Mouse (Mus musculus) thymus, postnatal 36 days (tissue): ENCODE data around the gene Papss2.
A peak's percentile ranks its signal among the peaks of the same experiment; 100 is the strongest.

Experiments used
- DNase-seq, 2 experiments: peaks; one replicate each; pipeline ENCODE4 v3.0.0; 2022; ENCODE audit warnings: mixed read lengths in 2 of 2

Papss2 gene

GRCm38 (mm10) chr19:32595506-32596286 is at the start of gene Papss2:
Gene Papss2, plus strand, starts transcription at chr19:32595790.
- DNase-seq, result peak; percentile 58 to 66

DNA sequence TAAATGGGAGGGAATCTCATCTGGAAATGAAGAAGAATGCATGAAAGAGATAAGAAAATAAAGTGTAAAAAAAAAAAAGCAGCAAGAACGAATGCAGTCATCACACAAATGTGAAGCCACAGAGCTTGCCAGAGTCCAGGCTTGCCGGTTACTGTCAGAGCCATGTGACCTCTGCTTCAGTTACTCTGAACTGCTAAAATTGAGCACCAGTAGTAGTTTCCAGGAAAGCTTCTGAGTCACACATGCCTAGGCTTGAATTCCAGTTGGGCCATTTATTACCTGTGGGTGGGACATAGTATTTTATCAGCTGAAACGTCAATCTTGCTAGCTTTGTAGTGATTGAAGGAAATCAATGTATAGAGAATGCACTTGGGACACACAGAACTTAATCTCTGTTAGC is 48.2 kb upstream of the Papss2 start:
- DNase-seq, result no peak

DNA sequence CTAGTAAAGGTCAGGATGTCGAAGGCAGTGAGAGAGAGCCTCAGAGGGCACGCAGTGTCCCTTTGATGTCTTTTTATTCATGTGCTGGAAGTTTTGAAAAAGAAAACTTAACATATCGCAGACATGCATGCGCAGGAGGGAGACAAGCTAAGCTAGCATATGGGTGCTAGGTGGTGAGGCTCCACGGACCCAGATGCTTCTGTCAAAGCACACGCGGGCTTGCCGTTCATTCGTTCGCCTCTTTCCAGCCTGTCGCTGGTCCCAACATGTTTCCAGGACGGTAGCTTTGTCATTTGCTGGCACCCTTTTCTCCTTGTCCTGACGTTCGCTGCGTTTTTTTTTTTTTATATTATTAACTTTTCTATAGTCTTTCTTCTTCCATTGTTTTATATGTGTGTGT is 47.4 kb upstream of the Papss2 start:
- no peak for DNase-seq

DNA sequence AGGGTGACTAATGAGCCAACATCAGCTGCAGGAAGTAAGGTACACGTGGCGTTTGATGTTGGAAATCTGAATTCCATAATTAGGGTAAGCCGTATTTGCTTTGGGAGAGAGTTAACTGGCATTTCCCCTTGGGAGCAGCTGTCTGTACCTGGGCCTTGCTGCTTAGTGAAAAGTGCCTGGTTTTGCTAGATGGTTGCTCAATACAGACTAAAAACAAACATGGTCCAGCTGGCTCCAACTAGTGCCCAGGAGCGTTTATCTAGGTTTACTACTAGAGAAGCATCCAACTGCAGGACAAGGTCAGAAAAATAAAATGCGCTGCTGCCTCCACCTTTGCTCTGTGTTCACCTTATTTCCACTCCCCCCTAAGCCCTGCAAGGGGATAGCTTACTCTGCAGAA is 45.1 kb upstream of the Papss2 start:
- DNase-seq, result no peak

DNA sequence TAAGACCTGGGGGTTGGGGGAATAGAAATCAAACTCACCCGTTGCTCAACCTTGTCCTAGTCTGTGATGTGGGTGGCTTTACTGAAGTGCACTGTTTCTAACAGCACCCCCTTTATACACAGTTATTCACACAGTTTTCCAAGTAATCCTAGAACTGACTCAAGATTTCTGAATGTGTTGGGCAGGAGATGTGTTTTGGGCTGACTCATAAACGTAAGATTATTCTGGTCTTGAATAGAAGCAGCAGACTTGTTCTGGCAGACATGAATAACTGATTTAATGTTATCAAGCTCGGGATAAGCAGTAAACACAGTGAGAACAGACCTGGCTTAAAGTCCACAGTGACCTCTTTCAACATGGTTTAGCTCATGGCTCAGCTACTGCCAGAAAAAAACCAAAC is 44.1 kb upstream of the Papss2 start:
- DNase-seq, result no peak

- DNase-seq, result no peak
These were observed 43.5 kb upstream of the Papss2 start for GRCm38 (mm10) chr19:32552106-32552505.

DNA sequence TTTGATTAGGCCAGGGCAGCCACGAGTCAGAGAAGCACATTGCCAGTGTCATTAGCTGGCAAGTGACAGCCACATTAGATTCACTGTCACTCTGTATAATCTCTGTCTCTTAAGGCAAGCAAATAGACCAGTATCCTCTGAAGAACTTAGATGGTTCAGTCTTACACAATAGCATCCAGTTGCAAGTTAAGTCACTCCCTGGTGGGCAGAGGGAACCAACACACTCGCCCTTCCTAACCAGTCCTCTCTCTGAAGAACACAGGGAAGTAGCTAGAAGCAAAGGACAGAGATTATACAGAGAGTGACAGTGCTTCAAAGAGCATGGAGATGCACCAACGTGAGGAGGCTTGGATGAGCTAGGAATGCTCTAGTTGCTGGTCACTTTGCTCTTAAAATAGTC is 42.3 kb upstream of the Papss2 start:
- no peak for DNase-seq

GRCm38 (mm10) chr19:32555257-32555656 is 40.3 kb upstream of the Papss2 start:
- no peak for DNase-seq

- no peak for DNase-seq
These were observed 28.6 kb upstream of the Papss2 start for GRCm38 (mm10) chr19:32567025-32567424.

GRCm38 (mm10) chr19:32567447-32567846 is 28.1 kb upstream of the Papss2 start:
- peak in 1 of 2 experiments; percentile 24 for DNase-seq

GRCm38 (mm10) chr19:32568470-32568869 is 27.1 kb upstream of the Papss2 start:
- no peak for DNase-seq

DNA sequence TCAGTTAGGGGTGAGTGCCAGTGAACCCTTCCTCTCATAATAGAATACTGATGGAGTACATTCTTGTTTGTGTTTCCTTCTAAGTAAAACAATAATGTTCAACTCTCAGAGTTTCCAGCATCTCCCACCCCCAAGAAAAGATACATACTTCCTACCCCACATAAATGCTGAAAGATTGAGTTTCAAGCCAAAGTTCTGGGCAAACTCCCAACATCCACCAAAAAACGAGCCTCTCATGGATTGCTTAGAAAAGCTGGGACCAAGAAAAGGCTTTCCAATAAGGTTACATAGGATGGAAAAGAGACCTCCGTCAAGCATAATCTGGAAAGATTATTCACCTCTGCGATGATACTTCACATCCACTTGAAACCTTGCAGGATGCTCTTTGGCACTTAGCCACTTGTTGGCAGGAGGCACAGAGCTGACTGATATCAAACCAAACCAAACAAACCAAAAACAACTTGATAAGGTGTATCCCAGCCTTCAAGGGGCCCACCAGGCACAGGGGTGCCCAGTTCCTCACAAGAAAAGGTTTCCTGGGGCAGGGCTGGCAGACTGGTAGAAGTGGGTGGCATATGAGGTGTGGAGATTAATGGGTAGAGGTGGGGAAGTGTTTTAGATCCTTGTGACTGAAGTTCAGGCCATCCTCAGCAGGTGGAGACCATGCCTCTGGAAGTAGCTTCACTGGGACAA is 26.5 kb upstream of the Papss2 start:
- no peak for DNase-seq

DNA sequence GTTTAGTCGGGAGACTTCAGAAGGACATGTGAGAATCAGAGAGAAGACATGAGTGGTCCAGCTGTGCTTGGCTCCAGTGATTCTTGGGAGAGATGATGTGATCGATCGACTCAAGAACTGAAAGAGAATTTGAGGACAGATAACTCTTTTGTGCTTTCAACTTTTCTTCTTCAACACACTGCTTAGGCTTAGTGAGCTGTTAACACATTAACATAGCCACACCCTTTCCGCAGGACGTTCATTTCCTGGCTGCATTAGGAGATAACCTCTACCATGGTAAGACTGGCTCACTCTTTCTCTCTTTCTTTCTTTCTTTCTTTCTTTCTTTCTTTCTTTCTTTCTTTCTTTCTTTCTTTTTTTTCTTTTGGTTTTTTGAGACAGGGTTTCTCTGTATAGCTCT is 25.9 kb upstream of the Papss2 start:
- no peak for DNase-seq

- DNase-seq, result no peak
These were observed 23.4 kb upstream of the Papss2 start for GRCm38 (mm10) chr19:32572191-32572590.

GRCm38 (mm10) chr19:32573259-32573658 is 22.3 kb upstream of the Papss2 start:
- DNase-seq, result no peak

DNA sequence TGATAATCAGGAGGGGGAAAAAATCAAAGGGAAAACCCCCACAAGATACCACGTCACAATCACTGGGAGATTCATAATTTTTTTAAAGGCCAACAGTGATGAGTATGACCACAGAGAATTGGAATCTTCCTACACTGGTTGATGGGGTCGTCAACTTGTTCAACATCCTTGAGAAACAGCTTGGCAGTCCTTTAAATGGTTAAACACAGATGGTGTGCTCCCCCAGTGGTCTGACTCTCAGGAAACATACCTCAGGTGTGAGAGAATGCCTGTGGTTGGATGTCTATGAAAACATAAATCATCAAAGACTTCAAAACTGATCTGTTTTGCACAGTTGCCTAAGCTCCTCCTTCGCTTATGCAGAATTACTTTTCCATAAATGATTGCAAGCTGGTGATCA is 20.7 kb upstream of the Papss2 start:
- peak; percentile 18 to 42 for DNase-seq

DNA sequence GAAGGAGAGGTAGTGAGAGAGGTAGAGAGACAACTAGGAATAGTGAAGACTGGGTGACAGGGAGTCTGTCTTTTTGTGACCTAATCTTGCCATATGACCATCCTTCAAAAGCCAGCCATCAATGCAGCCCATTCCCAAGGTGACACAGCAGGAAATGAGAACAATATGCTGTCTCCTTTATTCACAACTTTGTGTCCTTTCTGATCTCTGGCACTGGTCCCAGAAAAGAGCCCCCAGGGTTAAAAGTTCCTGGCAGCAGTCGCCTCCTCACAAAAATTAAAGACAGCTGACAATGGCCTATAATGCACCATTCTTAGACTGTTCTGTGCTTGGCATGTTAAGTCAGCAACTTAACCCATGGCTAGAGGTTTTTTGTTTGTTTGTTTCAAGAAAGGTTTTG is 17.8 kb upstream of the Papss2 start:
- no peak for DNase-seq

DNA sequence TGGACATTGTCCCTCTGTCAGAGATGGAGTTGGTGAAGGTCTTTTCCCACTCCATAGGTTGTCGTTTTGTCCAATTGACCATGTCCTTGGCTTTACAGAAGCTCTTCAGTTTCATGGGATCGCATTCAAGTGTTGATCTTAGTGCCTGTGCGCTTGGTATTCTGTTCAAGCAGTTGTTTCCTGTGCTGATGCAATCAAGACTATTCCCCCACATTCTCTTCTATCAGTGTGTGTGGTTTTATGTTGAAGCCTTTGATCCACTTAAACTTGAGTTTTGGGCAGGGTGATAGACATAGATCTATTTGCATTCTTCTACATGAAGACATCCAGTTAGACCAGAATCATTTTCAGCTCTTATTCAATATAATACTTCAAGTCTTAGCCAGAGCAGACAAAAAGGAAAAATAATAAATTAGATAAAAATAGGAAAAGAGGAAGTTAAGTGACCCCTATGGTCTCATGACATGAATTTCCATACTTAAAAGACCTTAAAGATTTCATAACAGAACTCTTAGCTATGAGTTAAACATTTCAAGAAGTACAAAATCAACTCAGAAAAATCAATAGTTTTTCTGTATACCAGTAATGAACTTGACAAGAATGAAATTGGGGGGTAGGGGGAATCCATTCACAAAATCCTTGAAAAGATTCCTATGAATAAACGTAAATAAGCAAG is 12.4 kb upstream of the Papss2 start:
- no peak for DNase-seq

- DNase-seq, result no peak
These were observed 7.9 kb upstream of the Papss2 start for GRCm38 (mm10) chr19:32587727-32588126.

DNA sequence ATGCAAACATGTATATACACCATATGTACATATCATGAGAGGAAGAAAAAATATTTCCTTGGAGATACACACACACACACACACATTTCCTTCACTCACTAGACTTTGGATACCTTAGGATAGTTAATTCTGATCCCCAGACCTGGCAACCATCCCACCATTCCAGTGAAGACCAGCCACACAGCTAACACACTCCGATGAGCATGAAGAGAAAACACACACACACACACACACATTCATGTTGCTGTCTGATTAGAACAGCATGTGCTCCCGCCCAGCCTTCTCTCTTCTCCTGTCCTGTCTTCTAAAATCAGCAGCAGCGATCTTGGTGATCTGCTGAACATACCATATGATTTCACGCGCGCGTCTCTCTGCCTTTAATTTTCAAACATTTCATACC is 2.8 kb upstream of the Papss2 start:
- no peak for DNase-seq

- DNase-seq, result no peak
These were observed 1.7 kb upstream of the Papss2 start for GRCm38 (mm10) chr19:32593870-32594269.

DNA sequence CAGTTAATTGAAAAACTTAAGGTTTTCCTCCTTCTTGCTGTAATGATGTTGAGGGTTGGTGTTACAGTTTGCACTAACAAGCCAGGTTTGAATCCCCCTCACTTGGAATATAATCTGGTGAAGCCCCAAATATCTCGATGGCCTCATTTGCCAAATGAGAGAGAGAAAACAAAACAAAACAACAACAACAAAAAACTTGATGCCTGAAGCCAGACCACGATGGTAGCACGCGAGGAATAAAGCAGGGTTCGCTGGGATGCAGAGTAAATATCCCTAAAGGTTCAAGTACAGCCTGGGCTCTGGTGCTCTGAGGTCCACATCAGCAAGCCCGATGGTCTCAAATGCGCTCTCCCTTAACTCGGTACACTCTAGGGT is 472 bp upstream of the Papss2 start:
- DNase-seq, result no peak

DNA sequence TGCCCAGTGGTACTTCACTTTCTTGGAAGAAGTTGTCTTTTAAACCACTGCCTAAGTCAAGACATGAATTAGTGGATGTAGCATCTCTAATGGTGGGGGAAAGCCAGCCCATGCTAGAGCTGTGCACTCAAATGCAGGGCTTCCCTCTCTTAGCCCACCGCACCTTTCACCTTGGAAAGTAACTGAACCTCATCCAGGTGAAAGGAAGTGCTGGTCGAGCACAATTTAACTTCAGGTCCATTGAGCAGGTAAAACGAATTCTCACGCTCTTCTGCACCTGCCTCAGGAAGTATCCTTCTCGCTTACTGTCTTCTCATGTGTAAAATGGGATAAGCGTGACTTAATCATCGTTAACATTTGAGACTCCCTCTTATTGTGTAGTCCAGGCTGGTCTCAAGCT is 3.4 kb downstream of the Papss2 start:
- no peak for DNase-seq

- DNase-seq, result no peak
These were observed 3.8 kb downstream of the Papss2 start for GRCm38 (mm10) chr19:32599436-32599835.
